Mouse (Mus musculus) ES-E14 (cell line): Measurements from ENCODE around the gene Cldn10. TPM values are rescaled to one million over a fixed set of nuclear protein-coding genes. Genes with fewer than 3 reads are reported as not detected.

Source experiments
- DNase-seq: peaks from one replicate; pipeline ENCODE4 v3.0.0-alpha.2; 2013; ENCODE audit warnings: low read depth, low spot score
- H3K27ac ChIP-seq: 2 replicates; pipeline ENCODE4 v1.5.1; 2012; ENCODE audit warnings: low read depth, mild to moderate bottlenecking, low read length, moderate library complexity, mixed read lengths; ENCODE audit not compliant: poor library complexity, insufficient read depth, severe bottlenecking
- H3K36me3 ChIP-seq: 2 replicates; pipeline ENCODE4 v1.6.1; 2012; ENCODE audit warnings: mild to moderate bottlenecking, low read length, moderate library complexity, mixed read lengths; ENCODE audit not compliant: control insufficient read depth, poor library complexity, insufficient read depth, severe bottlenecking
- H3K4me1 ChIP-seq, 2 experiments: fragments of 150-350 bp in 1 of 2; sonication (generic) in 1 of 2; 2 replicates each; pipeline ENCODE4 v1.6.1; 2012; ENCODE audit warnings: low read length in 2 of 2, mild to moderate bottlenecking in 1 of 2, mixed read lengths in 1 of 2; ENCODE audit not compliant: control insufficient read depth in 2 of 2, insufficient read depth in 2 of 2, poor library complexity in 1 of 2
- H3K4me3 ChIP-seq, 2 experiments: fragments of 150-350 bp in 1 of 2; sonication (generic) in 1 of 2; 2 replicates each; pipeline ENCODE4 v1.5.1; 2012; ENCODE audit warnings: low read length in 2 of 2, low read depth in 1 of 2, mild to moderate bottlenecking in 1 of 2, mixed read lengths in 1 of 2; ENCODE audit not compliant: insufficient read depth in 1 of 2, poor library complexity in 1 of 2, severe bottlenecking in 1 of 2
- H3K9ac ChIP-seq: 2 replicates; pipeline ENCODE4 v1.6.1; 2012; ENCODE audit warnings: low read depth, mild to moderate bottlenecking, low read length, mixed read lengths; ENCODE audit not compliant: poor library complexity, insufficient read depth, severe bottlenecking
- H3K9me3 ChIP-seq: fragments of 150-350 bp; sonication (generic); 2 replicates; pipeline ENCODE4 v1.6.1; 2012; ENCODE audit warnings: low read depth, mild to moderate bottlenecking, low read length; ENCODE audit not compliant: control insufficient read depth, insufficient read depth
- CHD2 ChIP-seq: IDR thresholded peaks from 2 replicates; pipeline ENCODE4 v1.6.1; 2014; ENCODE audit warnings: mild to moderate bottlenecking, low read depth, low read length, inconsistent platforms
- HCFC1 ChIP-seq: IDR thresholded peaks from 2 replicates; pipeline ENCODE4 v1.6.1; 2012; ENCODE audit warnings: low read length, inconsistent platforms, borderline replicate concordance; ENCODE audit not compliant: insufficient read depth
- MAFK ChIP-seq: IDR thresholded peaks from 2 replicates; pipeline ENCODE4 v1.6.1; 2014; ENCODE audit warnings: mild to moderate bottlenecking, low read depth, low read length, inconsistent platforms; ENCODE audit not compliant: insufficient read depth
- ZC3H11A ChIP-seq: IDR thresholded peaks from 2 replicates; pipeline ENCODE4 v1.6.1; 2012; ENCODE audit warnings: low read depth, mild to moderate bottlenecking, inconsistent platforms, low read length, borderline replicate concordance
- ZNF384 ChIP-seq: IDR thresholded peaks from 2 replicates; pipeline ENCODE4 v1.6.1; 2012; ENCODE audit warnings: low read depth, low read length, inconsistent platforms
- in situ Hi-C, 2 experiments: fragments of 600-800 bp; cut with MboI; formaldehyde crosslinking; loops; one replicate each; pipeline ENCODE4 v1.15.1; 2025; ENCODE audit warnings: low sequenced_read_pairs in 2 of 2, inconsistent platforms in 1 of 2; ENCODE audit not compliant: unreplicated experiment in 2 of 2
- total RNA-seq: library from RNA; depleted of rRNA; stranded (reverse); fragments of 300-350 nt; gene quantifications from 2 replicates; pipeline ENCODE4 v1.2.3, GENCODE M21; 2012

Cldn10 gene
- total RNA-seq, 1 experiment = 0.09 TPM

DNA sequence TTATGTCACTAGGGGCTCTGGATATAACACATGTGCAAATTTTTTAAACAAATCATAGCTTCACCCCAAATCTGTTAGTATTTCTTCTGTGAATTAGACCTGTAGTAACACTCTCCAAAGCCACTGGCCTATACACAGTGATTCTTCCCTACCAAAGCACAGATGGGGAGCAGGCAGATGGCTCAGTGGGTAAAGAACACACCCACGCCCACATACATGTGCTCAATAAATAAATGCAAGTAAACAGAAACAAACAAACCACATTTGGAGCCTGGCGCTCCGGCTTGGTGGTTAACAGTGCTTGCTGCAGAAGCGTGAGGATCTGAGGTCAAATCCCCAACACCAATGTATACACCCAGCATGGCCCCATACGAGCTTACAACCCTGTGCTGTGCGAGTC, 123.8 kb downstream of the Cldn10 start:
- no peak overlapping the region for H3K27ac ChIP-seq
- in situ Hi-C loops = no loop called here
- no peak overlapping the region for H3K4me3 ChIP-seq
- H3K4me1 ChIP-seq = no peaks in the 10 kb centered on the region
- TF ChIP-seq HCFC1 = no peak
- TF ChIP-seq ZC3H11A = no peak
- TF ChIP-seq ZNF384 = no peak
- no peak for TF ChIP-seq CHD2
- no peak for TF ChIP-seq MAFK
- H3K9ac ChIP-seq = no peak overlapping the region
- DNase-seq = no peak
- no peaks in the 10 kb centered on the region for H3K9me3 ChIP-seq
- peaks cover 8% of the 10 kb centered on the region; the same call in 1 of the 2 replicates for H3K36me3 ChIP-seq

DNA sequence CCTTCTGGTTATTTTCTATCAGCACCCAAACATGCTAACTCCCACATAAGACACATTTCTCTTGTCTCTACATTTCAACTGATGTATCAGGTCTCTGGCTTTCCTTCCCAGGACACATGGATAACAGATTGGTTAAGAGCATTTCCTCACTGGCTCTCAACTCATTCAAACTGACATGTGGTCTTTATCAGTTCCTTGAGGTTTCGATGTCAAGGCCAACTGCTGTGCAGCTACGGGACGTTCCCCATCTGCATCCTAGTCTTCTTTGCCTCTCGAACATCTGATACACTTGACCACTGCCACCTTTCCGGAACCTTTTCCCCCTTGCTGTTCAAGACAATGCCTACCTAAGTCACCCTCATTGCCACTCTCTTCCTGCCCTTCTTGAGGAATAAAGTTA, 125.9 kb downstream of the Cldn10 start:
- H3K9ac ChIP-seq = no peak overlapping the region
- no peak for TF ChIP-seq MAFK
- no peak for TF ChIP-seq ZNF384
- no peak for TF ChIP-seq ZC3H11A
- TF ChIP-seq CHD2 = no peak
- TF ChIP-seq HCFC1 = no peak
- H3K4me1 ChIP-seq = no peaks in the 10 kb centered on the region
- no peak overlapping the region for H3K27ac ChIP-seq
- in situ Hi-C loops = no loop called here
- no peaks in the 10 kb centered on the region for H3K9me3 ChIP-seq
- H3K36me3 ChIP-seq = peaks cover 5% of the 10 kb centered on the region; the same call in 1 of the 2 replicates
- no peak for DNase-seq
- no peak overlapping the region for H3K4me3 ChIP-seq

DNA sequence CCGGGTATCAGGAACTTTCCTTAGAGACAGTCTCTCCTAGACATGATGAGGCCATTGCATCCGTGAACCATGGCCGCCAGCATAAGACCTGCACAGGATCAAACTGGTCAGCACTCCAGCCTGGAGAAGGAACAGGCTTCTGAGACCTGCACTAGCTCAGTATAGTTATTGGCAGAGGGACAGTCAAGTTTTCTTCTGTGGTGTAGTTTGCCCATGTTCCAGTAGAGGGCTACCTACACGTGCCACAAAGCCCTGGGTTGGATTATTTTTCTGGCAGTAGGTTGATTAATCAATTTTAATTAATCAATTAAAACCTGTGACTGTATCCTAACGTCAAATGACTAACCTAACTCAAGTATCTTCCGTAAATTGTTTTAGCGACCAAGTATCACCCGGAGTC, 131.3 kb downstream of the Cldn10 start:
- TF ChIP-seq MAFK (no peak), ZC3H11A (no peak), ZNF384 (no peak), CHD2 (no peak), HCFC1 (no peak)
- Histone ChIP-seq H3K4me1 (peaks cover 0 to 2% of the 10 kb centered on the region in 2 experiments; a peak in 1 of 4 replicates), H3K4me3 (no peak overlapping the region), H3K27ac (no peak overlapping the region), H3K9ac (no peak overlapping the region), H3K9me3 (no peaks in the 10 kb centered on the region), H3K36me3 (peaks cover 1% of the 10 kb centered on the region; the same call in 1 of the 2 replicates)
- in situ Hi-C loops = no loop called here
- DNase-seq = no peak

DNA sequence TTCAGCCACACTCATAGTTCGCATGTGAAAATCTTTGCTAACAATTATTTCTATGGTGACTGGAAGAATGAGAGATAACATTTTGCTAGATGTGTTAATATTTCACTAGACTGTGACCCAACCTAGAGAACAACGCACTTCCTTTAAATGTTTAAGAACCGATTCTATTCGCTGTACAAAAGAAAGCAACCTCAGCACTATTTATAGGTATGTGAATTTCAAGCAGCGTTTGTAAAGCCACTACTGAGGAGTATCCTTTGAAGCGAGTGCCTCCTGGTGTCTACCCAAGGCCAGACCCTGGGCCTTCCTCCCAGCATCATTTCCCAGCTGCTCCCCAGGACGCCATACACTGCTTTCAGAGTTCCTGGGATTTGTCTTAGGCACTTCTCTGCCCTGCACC, 132.9 kb downstream of the Cldn10 start:
- Histone ChIP-seq H3K9me3 (no peaks in the 10 kb centered on the region), H3K27ac (no peak overlapping the region), H3K4me1 (peaks cover 0 to 4% of the 10 kb centered on the region in 2 experiments; a peak in 2 of 4 replicates), H3K4me3 (no peak overlapping the region), H3K9ac (no peak overlapping the region), H3K36me3 (peaks cover 1% of the 10 kb centered on the region; the same call in 1 of the 2 replicates)
- DNase-seq = no peak
- in situ Hi-C loops = no loop called here
- TF ChIP-seq MAFK (peak; percentile 45; the same call in 1 of the 2 replicates), HCFC1 (no peak)

DNA sequence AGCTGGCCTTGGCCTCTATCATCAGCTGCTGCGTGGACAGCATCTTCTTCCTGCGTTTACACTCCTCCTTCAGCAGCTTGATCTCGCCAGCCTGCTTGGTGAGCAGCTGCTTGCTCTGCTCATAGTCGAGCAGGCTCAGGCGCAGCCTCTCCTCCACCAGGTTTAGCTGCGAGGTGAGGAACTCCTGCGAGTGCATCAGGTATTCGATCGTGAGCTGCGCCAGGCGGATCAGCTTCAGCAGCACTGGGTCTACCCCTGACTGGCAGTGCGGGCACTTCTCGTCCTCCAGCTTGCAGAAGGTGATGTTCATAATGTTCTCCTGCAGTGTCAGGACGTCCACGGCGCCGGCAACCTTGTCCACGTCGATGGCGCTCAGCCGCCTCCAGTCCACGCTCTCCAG, 134.5 kb downstream of the Cldn10 start:
- no peak overlapping the region for H3K27ac ChIP-seq
- H3K36me3 ChIP-seq = peaks cover 1% of the 10 kb centered on the region; the same call in 1 of the 2 replicates
- TF ChIP-seq ZNF384 (no peak), CHD2 (no peak), HCFC1 (no peak), MAFK (no peak), ZC3H11A (no peak)
- in situ Hi-C loops = no loop called here
- H3K9me3 ChIP-seq = no peaks in the 10 kb centered on the region
- DNase-seq = no peak
- H3K4me1 ChIP-seq = peaks cover 0 to 4% of the 10 kb centered on the region in 2 experiments; a peak in 2 of 4 replicates
- peak overlapping the region; percentile 35 to 54; a peak in 3 of 4 replicates for H3K4me3 ChIP-seq
- H3K9ac ChIP-seq = no peak overlapping the region
